Mouse (Mus musculus) neural tube, embryonic 15.5 days (tissue): Measurements from ENCODE around the gene Fam187b. TPM values are rescaled to one million over a fixed set of nuclear protein-coding genes. Genes with fewer than 3 reads are reported as not detected.

Experiments used
- ATAC-seq: fragments of 200-750 bp; cut with Nextera tagmentation; 2 replicates; pipeline ENCODE4 v1.8.0; 2017; ENCODE audit warnings: mild to moderate bottlenecking, moderate TSS enrichment, moderate library complexity; ENCODE audit not compliant: low FRiP score
- H3K27ac ChIP-seq: fragments of 300-500 bp; sonication (generic); replicated peaks from 2 replicates; pipeline ENCODE4 v1.5.1; 2015; ENCODE audit warnings: mild to moderate bottlenecking, inconsistent platforms
- H3K27me3 ChIP-seq: fragments of 300-500 bp; sonication (generic); replicated peaks from 2 replicates; pipeline ENCODE4 v1.6.1; 2015; ENCODE audit warnings: inconsistent platforms
- H3K36me3 ChIP-seq: fragments of 300-500 bp; sonication (generic); 2 replicates; pipeline ENCODE4 v1.6.1; 2015; ENCODE audit warnings: inconsistent platforms
- H3K4me1 ChIP-seq: fragments of 300-500 bp; sonication (generic); 2 replicates; pipeline ENCODE4 v1.6.1; 2015; ENCODE audit warnings: inconsistent platforms
- H3K4me2 ChIP-seq: fragments of 300-500 bp; sonication (generic); 2 replicates; pipeline ENCODE4 v1.6.1; 2015; ENCODE audit warnings: inconsistent platforms, mild to moderate bottlenecking, moderate library complexity
- H3K4me3 ChIP-seq: fragments of 300-500 bp; sonication (generic); replicated peaks from 2 replicates; pipeline ENCODE4 v1.5.1; 2015; ENCODE audit warnings: mild to moderate bottlenecking, inconsistent platforms
- H3K9ac ChIP-seq: fragments of 300-500 bp; sonication (generic); replicated peaks from 2 replicates; pipeline ENCODE4 v1.6.1; 2015; ENCODE audit warnings: mild to moderate bottlenecking, inconsistent platforms
- H3K9me3 ChIP-seq: fragments of 300-500 bp; sonication (generic); replicated peaks from 2 replicates; pipeline ENCODE4 v1.6.1; 2016; ENCODE audit warnings: inconsistent platforms
- WGBS: fragments of 180-500 bp; shearing (Covaris S2); methylation state at CpG from one replicate; pipeline ENCODE4 v1.1.7; 2015; ENCODE audit warnings: mixed read lengths; 5-methylcytosine and 5-hydroxymethylcytosine counted together
- polyA plus RNA-seq: library from polyadenylated mRNA; unstranded; fragments of >200 nt; fragmentation: Nextera tagmentation; extraction: Ambion mirVana; gene quantifications from 2 replicates; pipeline ENCODE4 v1.2.1, GENCODE M21; 2015

The Fam187b gene
- polyA plus RNA-seq, 1 experiment from 2014 or later, result 0.20 TPM

- no peak for ATAC-seq
- Histone ChIP-seq H3K4me1 (peaks cover 29% of the 10 kb centered on the region), H3K4me2 (no peak overlapping the region), H3K9ac (no peak overlapping the region; the same call in 1 of the 2 replicates), H3K9me3 (no peaks in the 10 kb centered on the region), H3K27me3 (no peaks in the 10 kb centered on the region), H3K4me3 (no peak overlapping the region), H3K27ac (no peak overlapping the region), H3K36me3 (peaks cover 56% of the 10 kb centered on the region)
- 94% methylated on average over 16 of the region's 16 CpGs for WGBS
Observed at GRCm38 (mm10) chr7:30952441-30953265, 20.9 kb upstream of the Fam187b start.

- WGBS, result 92% methylated on average over 6 of the region's 6 CpGs
- peaks cover 37% of the 10 kb centered on the region for H3K4me1 ChIP-seq
- H3K27me3 ChIP-seq, result no peaks in the 10 kb centered on the region
- peaks cover 57% of the 10 kb centered on the region for H3K36me3 ChIP-seq
- no peaks in the 10 kb centered on the region for H3K9me3 ChIP-seq
- H3K9ac ChIP-seq, result no peak overlapping the region
- no peak overlapping the region for H3K4me3 ChIP-seq
- no peak overlapping the region for H3K27ac ChIP-seq
- ATAC-seq, result no peak
- no peak overlapping the region for H3K4me2 ChIP-seq
Observed at GRCm38 (mm10) chr7:30953459-30953858, 20.1 kb upstream of the Fam187b start.

GRCm38 (mm10) chr7:30954036-30954435 lies 19.6 kb upstream of the Fam187b start:
- Histone ChIP-seq H3K27me3 (no peaks in the 10 kb centered on the region), H3K9me3 (no peaks in the 10 kb centered on the region), H3K27ac (no peak overlapping the region), H3K4me3 (no peak overlapping the region), H3K4me1 (peaks cover 42% of the 10 kb centered on the region), H3K36me3 (peaks cover 55% of the 10 kb centered on the region), H3K9ac (no peak overlapping the region), H3K4me2 (no peak overlapping the region)
- 87% methylated on average over 3 of the region's 3 CpGs for WGBS
- no peak for ATAC-seq

GRCm38 (mm10) chr7:30954971-30955520 lies 18.5 kb upstream of the Fam187b start:
- Histone ChIP-seq H3K4me1 (peaks cover 43% of the 10 kb centered on the region), H3K9me3 (no peaks in the 10 kb centered on the region), H3K27me3 (no peaks in the 10 kb centered on the region), H3K4me3 (peak overlapping the region; percentile 64), H3K36me3 (peaks cover 46% of the 10 kb centered on the region), H3K27ac (peak overlapping the region; percentile 99; the same call in 1 of the 2 replicates), H3K9ac (peak overlapping the region; percentile 93), H3K4me2 (peak overlapping the region; percentile 94)
- ATAC-seq, result no peak
- WGBS, result 64% methylated on average over 12 of the region's 12 CpGs

- Histone ChIP-seq H3K27ac (peak overlapping the region; percentile 99), H3K4me1 (peaks cover 47% of the 10 kb centered on the region), H3K27me3 (no peaks in the 10 kb centered on the region), H3K9me3 (no peaks in the 10 kb centered on the region), H3K4me3 (peak overlapping the region; percentile 64), H3K9ac (peak overlapping the region; percentile 93), H3K36me3 (peaks cover 39% of the 10 kb centered on the region), H3K4me2 (peak overlapping the region; percentile 94)
- peak; percentile 77 for ATAC-seq
- WGBS, result under 1% methylated on average over 59 of the region's 64 CpGs
Observed at GRCm38 (mm10) chr7:30955584-30956356, 17.8 kb upstream of the Fam187b start.

GRCm38 (mm10) chr7:30956357-30956751 lies 17.2 kb upstream of the Fam187b start:
- H3K36me3 ChIP-seq, result peaks cover 37% of the 10 kb centered on the region
- no peaks in the 10 kb centered on the region for H3K9me3 ChIP-seq
- peak overlapping the region; percentile 93 for H3K9ac ChIP-seq
- no peaks in the 10 kb centered on the region for H3K27me3 ChIP-seq
- peak overlapping the region; percentile 64 for H3K4me3 ChIP-seq
- ATAC-seq, result peak; percentile 51
- H3K4me1 ChIP-seq, result peaks cover 47% of the 10 kb centered on the region
- peak overlapping the region; percentile 99 for H3K27ac ChIP-seq
- H3K4me2 ChIP-seq, result peak overlapping the region; percentile 94
- WGBS, result 0% methylated on average over 20 of the region's 49 CpGs

GRCm38 (mm10) chr7:30956756-30957366 lies 16.7 kb upstream of the Fam187b start, which contains the start of gene Usf2:
TSS of gene Usf2 (minus strand) at chr7:30956803.
- peaks cover 47% of the 10 kb centered on the region for H3K4me1 ChIP-seq

GRCm38 (mm10) chr7:30957367-30957783 lies 16.2 kb upstream of the Fam187b start:
- Histone ChIP-seq H3K27ac (peak overlapping the region; percentile 99), H3K9me3 (no peaks in the 10 kb centered on the region), H3K27me3 (no peaks in the 10 kb centered on the region), H3K4me2 (peak overlapping the region; percentile 94), H3K36me3 (peaks cover 27% of the 10 kb centered on the region), H3K9ac (peak overlapping the region; percentile 93), H3K4me1 (peaks cover 43% of the 10 kb centered on the region), H3K4me3 (peak overlapping the region; percentile 64)
- WGBS, result under 1% methylated on average over 43 of the region's 43 CpGs
- peak; percentile 53 for ATAC-seq

More at GRCm38 (mm10) chr7:30956756-30957366, 16.7 kb upstream of the Fam187b start, which contains the start of gene Usf2:
- peak within 1 kb of the TSS; percentile 64 for H3K4me3 ChIP-seq
- peaks cover 32% of the 10 kb centered on the region for H3K36me3 ChIP-seq
- H3K9ac ChIP-seq, result peak within 1 kb of the TSS; percentile 93
- H3K27ac ChIP-seq, result peak within 1 kb of the TSS; percentile 99
- peak within 1 kb of the TSS; percentile 94 for H3K4me2 ChIP-seq
- 0% methylated on average over 40 of the region's 82 CpGs for WGBS
- no peaks in the 10 kb centered on the region for H3K27me3 ChIP-seq
- ATAC-seq, result peak; percentile 79
- H3K9me3 ChIP-seq, result no peaks in the 10 kb centered on the region

GRCm38 (mm10) chr7:30958109-30958865 lies 15.3 kb upstream of the Fam187b start:
- Histone ChIP-seq H3K9me3 (no peaks in the 10 kb centered on the region), H3K27ac (peak overlapping the region; percentile 99), H3K9ac (peak overlapping the region; percentile 93), H3K4me1 (peaks cover 36% of the 10 kb centered on the region), H3K27me3 (no peaks in the 10 kb centered on the region), H3K4me2 (peak overlapping the region; percentile 94), H3K4me3 (peak overlapping the region; percentile 64), H3K36me3 (peaks cover 18% of the 10 kb centered on the region)
- WGBS, result 65% methylated on average over 28 of the region's 28 CpGs
- ATAC-seq, result no peak

GRCm38 (mm10) chr7:30958866-30959487 lies 14.6 kb upstream of the Fam187b start:
- ATAC-seq, result no peak
- Histone ChIP-seq H3K4me2 (no peak overlapping the region), H3K9ac (0 out of 2 replicates have a peak overlapping the region, but pooled peaks have one; percentile 15), H3K36me3 (peaks cover 11% of the 10 kb centered on the region), H3K27ac (no peak overlapping the region), H3K4me3 (no peak overlapping the region), H3K27me3 (no peaks in the 10 kb centered on the region), H3K9me3 (no peaks in the 10 kb centered on the region), H3K4me1 (peaks cover 36% of the 10 kb centered on the region)
- 99% methylated on average over 9 of the region's 9 CpGs for WGBS
